Mouse (Mus musculus): ENCODE results near the gene Wdr59.

Wdr59 gene

GRCm38 (mm10) chr8:111403391-111403790, 118.5 kb downstream of the Wdr59 start:
- DNase-seq (ENCODE audit: low read depth, low spot score): peak; percentile 55

All from CD4-positive, CD25-positive, alpha-beta regulatory T cell, adult 2 months (primary cell).